Mouse (Mus musculus) ovary, adult 10 weeks (tissue): ENCODE data around the gene Myh4. TPM values are rescaled to one million over a fixed set of nuclear protein-coding genes. Genes with fewer than 3 reads are reported as not detected.

Experiments
- polyA plus RNA-seq: library from polyadenylated mRNA; stranded (reverse); fragments of 350-450 nt; fragmentation: Illumina TruSeq; extraction: RNeasy Lipid Tissue Mini Kit (QIAGEN cat#74804); gene quantifications from one replicate; pipeline ENCODE4 v1.2.3, GENCODE M21; 2014

The Myh4 gene
- not detected for polyA plus RNA-seq

GRCm38 (mm10) chr11:67237481-67238079 is at the start of gene Myh4:
Myh4 (plus strand) TSS chr11:67238029.

GRCm38 (mm10) chr11:67199752-67200151 is 38.1 kb upstream of the Myh4 start, which contains the start of gene Myh1:
Myh1 (plus strand) TSS chr11:67200052.

DNA sequence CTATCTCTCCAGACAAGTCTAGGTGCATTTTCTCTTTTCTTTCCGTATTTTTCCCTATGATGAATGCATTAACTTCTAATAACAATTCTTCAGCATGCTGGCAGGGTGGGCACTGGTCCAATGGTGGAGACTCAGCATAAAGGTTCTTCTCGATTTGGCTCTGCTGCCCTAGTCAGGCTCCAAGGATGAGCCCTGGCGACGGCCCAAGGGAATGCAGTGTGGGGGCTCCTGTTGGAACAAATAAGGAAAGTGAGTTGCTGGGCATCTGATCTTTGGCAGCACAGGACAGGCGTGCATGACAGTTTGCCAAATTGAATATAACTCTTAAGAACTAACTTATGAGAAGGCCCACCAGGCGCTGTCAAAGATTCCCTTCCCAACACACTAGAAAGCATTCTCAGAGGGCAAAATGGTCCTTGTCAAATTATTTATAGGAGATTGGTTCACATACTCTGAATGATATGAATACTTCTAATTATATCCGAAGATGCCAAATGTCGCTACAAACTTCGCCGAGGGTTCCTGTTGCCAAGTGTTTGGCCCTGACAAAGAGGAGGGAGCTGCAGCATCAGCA is 38.9 kb downstream of the Myh4 start, which contains the start of gene Myh8:
Gene Myh8 (plus strand): TSS at position 524 of the 574 bp plus-strand sequence.

Other genes with a start within 250 kb of the Myh4 start
- 13.4 TPM for gene Tmem220, start 212.9 kb upstream of the Myh4 start, polyA plus RNA-seq
- gene Adprm, start 185.4 kb upstream of the Myh4 start, polyA plus RNA-seq: 38.3 TPM
- 36.9 TPM for gene Sco1, start 185.4 kb upstream of the Myh4 start, polyA plus RNA-seq
- gene Myh3, start 159.7 kb upstream of the Myh4 start, polyA plus RNA-seq: not detected
- not detected for gene Myh2, start 67.0 kb upstream of the Myh4 start, polyA plus RNA-seq
- gene Myh1, start 38.0 kb upstream of the Myh4 start, polyA plus RNA-seq: 0.06 TPM
- not detected for gene Myh8, start 39.1 kb downstream of the Myh4 start, polyA plus RNA-seq
- gene Myh13, start 83.6 kb downstream of the Myh4 start, polyA plus RNA-seq: not detected
- gene Gas7, start 217.4 kb downstream of the Myh4 start, polyA plus RNA-seq: 15.6 TPM